Mouse (Mus musculus) monocyte, adult 5-6 weeks (primary cell): ENCODE measurements around the gene Frs2. TPM values are rescaled to one million over a fixed set of nuclear protein-coding genes. Genes with fewer than 3 reads are reported as not detected.

Experiments used
- ATAC-seq: fragments of 153-309, 156-312 bp; replicated peaks from 2 replicates; pipeline ENCODE4 v1.8.0; 2017; ENCODE audit warnings: mild to moderate bottlenecking; ENCODE audit not compliant: low TSS enrichment, insufficient number of reproducible peaks, severe bottlenecking, poor library complexity, low FRiP score
- total RNA-seq: library from RNA; stranded (forward); fragments of 200-1000, 200-491, 200-594 nt; gene quantifications from 3 replicates; pipeline ENCODE4 v1.2.3, GENCODE M21; 2017

Gene Frs2
- total RNA-seq, 1 experiment from 2014 or later, result 12.1 TPM

DNA sequence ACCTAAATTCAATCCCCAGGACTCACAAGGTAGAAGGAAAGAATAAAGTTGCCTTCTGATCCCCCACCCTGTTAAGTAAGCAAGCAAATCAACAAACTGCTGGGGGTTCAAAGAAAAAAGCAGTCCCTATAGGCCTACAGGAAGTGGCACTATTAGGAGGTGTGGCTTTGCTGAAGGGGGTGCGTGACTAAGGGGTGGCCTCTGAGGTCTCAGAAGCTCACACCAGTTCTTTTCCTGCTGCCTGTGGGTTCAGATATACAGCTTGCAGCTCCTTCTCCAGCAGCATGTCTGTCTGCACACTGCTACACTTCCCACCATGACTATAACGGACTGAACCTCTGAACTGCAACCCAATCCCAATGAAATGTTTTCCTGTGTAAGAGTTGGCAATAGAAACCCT is 35.8 kb downstream of the Frs2 start:
- ATAC-seq, result peak; percentile 76; the same call in 1 of the 2 replicates

DNA sequence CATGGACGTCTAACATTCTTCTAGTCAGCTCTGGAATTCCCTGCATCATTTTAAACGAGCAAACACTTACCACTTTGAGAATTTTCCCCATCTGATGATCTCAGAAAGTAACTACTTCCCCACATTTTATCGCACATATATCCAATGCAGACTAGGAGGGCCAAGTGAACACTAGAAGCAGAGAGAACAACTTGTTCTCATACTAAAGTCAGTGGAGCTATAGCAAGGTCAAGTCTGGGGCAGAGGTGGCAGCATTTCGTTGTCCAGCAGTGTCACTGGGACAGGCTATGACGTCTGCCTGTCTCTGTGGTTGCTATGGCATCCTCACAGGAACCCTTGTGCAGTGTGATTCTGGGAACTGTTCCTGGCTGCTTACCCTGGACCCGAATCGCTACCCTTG is 36.9 kb downstream of the Frs2 start:
- no peak; the same call in 1 of the 2 replicates for ATAC-seq

DNA sequence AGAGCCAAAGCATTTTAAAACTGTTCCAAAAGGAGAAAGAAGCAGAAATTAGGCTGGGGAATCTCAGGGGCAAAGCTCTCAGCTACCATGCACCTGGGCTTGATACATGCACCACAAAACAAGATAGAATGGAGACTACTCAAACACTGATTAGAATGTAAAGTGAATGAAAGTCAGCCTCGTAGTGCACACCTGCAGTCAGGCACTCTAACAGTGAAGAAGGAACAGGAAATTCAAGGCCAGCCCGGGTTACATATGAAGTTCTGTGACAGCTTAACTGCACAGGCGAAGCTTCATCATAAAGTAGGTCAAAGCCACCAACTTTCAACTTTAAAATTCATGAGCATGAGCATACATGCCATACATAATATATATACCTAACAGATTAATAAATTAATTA is 38.1 kb downstream of the Frs2 start:
- no peak for ATAC-seq

DNA sequence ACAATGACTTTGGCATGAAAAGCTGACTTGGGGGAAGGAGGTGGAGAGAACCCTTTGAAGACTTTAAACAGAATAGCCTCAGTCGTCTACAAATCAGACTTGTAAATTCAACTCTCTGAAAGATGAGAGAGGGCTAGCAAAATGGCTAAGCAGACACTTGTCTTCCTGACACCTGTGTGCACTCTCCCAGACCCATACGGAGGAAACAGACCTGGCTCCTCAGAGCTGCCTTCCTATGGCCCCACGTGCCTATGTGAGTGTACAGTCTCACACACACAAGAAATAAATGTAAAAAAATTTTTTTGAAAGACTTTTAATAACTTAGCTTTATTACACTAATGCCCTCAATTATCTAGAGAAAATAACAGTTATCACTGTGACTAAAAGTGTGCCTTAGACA is 41.6 kb downstream of the Frs2 start:
- ATAC-seq, result no peak

DNA sequence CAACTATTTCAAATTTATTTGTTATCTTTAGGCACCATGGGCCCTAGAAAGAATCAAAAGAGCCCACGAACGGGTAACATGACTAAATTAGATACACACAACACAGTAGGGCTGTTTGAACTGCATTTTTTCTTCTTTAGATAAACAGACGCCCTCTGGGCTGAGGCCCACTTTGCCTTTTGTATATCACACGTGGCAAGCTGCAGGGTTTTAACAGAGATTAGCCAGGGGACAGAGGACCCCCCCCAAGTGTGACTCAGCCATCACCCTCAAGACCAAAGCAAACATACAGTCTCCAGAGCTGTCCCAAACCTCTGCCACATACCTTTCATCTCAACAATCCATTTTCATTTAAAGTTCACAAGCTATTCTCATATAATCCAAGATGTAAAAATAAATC is 42.1 kb downstream of the Frs2 start:
- no peak for ATAC-seq

DNA sequence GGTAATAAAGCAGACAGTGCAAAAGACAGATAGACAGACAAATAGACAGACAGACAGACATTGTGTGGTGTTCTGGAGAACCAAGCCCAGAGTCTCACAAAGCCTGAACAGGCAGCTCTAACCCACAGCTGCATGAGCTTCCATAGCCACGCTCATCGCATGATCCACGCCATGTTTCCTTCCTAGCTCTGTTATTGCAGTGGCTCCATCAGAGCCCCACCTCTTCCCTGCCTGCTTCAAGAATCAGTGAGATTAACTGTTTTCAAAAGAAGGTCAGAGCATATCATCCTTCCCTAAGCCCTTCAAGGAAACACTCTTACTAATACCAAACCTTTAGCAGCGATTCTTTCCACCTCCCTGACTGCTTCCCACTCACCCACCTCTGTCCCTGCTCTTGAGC is 43.3 kb downstream of the Frs2 start:
- ATAC-seq, result no peak

DNA sequence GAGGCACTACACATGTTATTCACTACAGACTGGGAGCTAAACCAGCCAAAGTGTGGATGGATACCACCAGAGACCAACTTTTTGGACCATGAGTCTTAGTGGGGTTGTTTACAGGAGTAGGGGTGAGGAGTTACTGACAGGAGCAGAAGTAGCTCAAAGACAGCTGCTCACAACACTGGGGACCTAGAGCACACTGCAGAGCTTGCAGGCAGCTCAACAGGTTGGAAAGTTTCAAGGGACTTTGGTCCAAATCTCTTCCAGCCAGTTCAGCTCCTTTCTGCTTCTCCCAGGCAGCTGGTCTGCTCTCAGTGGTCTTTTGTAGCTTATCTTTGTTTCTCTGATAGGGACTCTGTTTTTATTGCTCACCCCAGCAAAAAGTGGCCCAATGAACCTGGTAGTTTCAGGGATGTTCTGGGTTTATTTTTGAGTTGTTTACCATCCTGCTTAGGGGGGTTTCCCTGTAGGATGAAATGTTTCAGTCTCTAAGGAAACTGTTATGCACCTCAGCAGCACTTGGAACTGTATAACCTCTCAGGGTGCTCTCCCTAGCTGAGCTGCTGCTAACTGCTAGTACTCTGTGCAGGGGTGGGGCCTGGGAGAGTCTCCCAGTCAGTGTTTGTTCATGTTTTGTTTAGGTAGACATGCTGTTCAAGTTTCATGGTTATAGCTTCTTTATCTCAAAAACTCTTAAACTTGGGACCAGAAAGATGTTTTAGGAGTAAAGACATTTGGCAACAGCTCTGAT is 44.3 kb downstream of the Frs2 start:
- ATAC-seq, result no peak

DNA sequence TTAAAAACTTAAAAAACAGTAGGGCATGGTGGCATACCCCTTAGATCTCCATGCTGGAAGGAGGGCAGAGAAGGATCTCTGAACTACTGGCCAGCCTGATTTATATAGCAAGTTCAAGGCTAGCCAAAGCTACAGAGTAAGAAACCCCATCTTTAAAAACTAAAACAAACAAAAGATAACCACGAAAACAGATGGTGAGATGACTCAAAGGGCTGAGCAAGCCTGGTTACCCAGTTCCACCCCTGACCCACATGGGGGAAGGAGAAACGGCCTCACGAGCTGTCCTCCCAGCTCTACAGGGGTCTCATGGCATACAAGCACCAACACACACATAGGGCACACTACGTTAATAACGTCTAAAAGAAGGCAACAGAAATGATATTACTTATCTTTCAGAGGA is 48.2 kb downstream of the Frs2 start:
- ATAC-seq, result no peak

DNA sequence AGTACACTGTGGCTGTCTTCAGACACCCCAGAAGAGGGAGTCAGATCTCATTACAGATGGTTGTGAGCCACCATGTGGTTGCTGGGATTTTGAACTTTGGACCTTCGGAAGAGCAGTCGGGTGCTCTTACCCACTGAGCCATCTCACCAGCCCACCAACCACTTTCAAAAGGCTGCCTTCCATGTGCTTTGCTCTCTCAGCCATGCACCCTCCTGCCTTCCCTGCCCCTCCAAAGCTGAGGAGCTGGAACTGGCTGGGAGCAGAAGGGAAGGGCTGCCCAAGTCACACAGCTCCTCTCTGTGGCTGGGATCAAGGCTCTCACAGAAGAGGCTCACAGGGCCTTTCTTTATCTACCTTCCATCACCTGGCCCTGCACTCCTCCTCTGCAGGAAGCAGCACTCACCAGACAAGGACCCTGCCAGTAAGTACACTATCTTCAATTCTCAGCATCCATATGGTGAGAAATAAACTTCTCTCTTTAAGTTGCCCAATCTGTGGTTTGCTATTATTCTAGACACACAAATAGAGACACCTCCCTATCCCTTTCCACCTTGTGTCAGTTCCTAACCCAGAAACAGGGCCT is 51.1 kb downstream of the Frs2 start:
- ATAC-seq, result no peak

DNA sequence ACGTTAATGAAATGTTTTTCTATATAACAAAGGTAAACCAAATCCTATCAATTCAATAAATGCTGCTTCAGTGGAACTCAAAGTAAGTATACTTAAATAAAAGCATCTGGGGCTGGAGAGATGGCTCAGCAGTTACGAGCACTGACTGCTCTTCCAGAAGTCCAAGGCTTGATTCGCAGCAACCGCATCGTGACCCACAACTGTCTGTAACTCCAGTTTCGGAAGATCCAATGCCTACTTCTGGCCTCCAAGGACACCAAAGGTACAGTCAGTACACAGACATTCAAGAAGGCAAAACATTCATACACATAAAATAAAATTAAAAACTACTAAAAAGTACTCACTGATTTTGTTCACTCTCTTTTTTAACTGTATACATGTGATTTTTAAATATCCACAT is 52.2 kb downstream of the Frs2 start:
- no peak for ATAC-seq

DNA sequence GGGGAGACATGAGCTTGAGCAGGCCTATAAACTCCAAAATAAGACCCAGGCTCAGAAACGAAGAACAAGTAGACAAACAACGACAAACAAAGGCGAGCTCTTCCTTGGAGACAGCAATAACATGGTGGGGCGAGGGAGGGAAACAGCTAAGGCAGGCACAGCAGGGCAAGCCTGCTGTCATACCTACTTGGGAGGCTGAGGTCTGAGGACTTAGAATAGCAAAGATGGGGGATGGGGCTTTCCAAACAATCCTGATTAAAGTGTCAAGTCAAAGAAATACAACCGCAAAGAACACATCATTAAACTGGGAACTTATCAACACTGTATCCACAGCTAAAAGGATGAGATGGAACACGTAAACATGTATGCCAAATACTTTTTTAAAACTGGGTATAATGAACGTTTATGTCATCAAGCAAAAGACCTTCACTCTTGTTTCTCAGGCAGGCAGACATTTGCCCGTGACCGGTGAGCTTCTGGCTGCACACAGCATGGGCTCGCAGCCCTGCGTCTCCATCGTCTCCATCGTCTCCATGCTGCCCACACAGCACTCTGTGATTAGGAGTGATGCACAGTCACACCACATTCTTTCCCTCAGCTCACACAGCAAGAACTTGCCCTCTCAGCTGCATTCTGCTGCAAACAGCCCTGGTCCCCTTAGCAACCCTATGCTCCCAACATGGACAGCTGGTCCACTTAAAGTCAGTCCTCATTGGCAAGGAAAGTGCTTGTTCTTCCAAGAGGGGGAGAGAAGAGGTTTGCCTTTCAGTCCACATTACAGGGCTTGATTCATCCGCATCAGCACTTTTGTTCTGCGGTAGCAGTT is 53.6 kb downstream of the Frs2 start:
- ATAC-seq, result no peak

DNA sequence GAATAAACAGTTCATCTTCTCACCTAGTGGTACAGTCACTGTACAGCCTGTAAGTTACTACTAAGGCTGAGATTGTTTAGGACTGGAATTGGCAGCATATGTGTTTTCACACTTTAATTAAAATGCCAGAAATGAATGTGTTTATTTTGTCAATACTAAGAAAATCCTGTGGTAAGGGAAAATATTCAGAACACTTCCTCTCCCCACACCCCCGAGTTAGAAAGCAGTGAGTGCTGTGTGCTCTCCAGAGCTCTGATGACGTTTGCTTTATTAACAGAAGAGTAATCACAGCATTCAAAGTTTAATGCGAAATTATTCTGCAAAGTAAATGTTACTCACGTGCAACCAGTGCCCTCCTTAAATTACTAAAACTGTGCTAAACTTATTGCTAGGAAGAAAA is 58.7 kb downstream of the Frs2 start:
- ATAC-seq, result no peak

DNA sequence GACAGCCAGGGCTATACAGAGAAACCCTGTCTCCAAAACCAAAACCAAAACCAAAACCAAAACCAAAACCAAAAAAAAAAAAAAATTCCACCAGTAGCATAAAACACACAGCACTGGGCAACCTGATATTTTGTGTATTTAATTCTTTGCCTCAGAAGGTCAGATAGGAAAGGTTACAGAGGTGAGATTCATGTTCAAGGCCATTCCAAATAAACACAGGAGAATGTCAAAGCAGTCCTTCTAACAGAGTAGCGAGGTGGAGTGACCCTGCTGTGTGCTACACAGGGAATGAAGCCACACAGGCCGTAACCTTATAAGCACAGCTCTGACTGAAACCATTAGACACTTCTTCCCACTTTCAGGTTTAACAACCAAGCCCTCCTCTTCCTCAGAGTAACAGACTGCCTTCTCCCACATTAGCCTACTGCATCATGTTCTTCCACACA is 66.4 kb downstream of the Frs2 start:
- no peak for ATAC-seq

DNA sequence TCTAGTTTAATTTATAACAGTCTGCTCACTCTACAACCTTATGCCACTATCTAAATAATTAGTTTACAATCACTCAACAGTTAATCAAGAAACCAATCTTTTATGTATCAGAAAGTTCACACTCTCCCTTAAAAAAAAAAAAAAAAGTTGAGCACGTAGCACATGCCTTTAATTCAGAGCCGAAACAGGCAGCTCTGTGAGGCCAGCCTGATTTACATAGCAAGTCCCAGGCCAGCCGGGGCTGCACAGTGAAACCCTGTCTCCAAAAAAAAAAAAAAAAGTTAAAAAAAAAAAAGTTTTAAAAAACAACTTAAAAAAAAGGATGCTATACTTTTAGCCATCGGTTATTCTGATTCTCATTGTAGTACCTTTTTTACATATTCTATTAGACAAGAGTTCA is 67.0 kb downstream of the Frs2 start:
- ATAC-seq, result no peak

DNA sequence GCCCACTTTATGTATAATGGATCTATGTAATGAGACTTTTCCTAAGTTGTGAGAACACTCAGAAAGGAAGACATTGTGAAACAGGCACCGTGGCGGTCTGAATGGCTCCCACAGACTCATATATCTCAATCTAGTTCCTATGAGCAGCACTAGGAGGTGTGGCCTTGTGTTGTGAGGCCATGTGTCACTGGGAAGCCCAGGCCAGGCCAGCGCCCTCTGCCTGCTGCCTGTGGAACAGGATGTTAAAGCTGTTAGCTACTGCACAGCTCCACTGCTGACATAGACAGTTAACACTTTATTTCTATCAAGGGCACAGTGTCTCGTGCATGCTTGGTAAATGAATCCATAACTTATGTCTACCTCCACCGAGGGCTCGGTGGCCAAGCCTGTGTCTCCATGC is 70.0 kb downstream of the Frs2 start:
- ATAC-seq, result peak; percentile 74

DNA sequence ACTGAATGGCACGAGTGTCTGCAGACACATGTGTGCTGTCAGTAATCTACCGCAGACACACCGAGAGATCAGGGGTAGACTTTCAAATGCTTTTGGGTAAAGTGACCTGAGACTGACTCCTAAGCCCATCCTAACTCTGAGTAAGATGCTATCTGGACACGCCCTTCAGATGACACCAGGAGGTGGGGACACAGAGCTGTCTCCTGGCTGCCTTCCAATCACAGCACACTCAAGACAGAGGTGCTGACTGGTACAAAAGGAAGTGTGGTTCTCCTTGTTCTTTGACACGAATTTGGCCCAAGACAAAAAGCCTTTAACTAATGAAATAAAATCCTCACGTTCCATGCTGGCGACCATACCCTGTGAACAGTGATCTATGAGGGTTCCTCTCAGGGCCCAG is 75.2 kb downstream of the Frs2 start:
- no peak for ATAC-seq

DNA sequence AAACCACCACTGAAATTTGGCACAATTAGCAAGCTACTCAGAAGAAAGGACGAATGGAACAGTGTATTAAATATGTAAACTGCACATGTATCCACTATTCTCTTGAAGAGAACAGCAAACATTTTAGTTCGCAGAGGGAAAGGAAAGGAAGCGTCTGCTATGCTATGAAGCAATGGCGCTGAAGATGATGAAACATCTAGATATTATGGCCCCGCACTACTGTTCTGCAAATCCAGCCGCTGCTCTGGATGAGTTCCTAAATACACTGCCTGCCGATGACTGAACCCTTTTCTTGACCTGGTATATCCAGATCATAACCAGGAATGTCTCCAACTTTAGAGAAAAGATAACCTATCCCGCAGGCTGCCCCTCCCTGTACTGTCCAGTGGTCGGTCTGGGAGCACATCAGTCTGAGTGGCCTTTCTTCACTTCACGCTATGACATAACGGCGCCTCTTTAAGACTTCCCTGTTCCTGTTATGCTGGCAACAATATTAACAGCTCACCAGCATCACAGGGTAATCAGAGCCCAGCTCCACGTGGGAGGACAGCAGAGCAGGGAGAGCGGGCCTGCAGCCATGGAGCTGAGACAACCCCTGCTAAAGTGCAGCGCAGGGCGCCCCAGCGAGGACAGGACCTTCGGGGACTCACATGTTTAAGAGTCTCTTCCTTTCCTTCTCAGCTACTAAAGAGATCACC is 76.0 kb downstream of the Frs2 start:
- ATAC-seq, result peak; percentile 62

DNA sequence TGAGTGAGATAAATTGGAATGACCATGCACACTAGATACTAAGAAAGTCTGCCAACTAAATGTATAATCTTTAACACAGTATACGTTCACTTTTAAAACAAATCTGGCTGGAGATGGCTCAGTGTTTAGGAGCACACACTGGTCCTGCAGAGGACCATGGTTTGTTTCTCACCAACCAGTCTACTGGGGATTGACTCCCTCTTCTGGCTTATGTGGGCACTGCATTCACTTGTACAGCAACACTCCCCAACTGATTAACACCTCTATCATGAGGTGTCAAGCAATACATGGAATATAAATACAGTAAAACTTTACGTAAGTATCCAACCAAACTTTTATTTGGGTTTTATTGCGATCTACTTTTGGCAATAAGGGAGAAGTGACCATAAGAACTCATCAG is 79.2 kb downstream of the Frs2 start:
- ATAC-seq, result no peak

DNA sequence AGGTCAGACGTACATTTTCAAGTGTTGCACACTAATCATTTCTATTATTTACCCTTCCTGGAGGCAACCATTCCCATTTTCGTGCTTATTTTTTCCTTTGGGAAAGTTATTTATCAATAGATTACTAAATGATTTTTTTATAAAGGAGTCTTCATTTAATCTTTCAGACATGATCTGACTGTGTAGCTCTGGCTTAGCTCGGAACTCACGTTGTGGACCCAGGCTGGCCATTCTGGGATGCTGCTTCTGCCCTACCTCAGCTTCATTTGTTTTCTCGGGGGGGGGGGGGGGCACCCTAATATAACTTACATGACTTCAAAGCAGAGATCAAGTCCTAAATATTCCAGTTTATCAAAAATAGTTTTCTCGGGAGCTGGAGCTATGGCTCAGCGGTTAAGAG is 84.3 kb downstream of the Frs2 start:
- ATAC-seq, result no peak
